Mouse (Mus musculus) hematopoietic stem cell, adult 5-6 weeks (primary cell): ENCODE results near the gene Olfr948. TPM values are rescaled to one million over a fixed set of nuclear protein-coding genes. Genes with fewer than 3 reads are reported as not detected.

Experiments used
- ATAC-seq, 2 experiments: fragments of 125-278 bp in 1 of 2; replicated peaks in 1 of 2; 2 replicates each; pipeline ENCODE4 v1.8.0; 2016 to 2017; ENCODE audit warnings: inconsistent platforms in 2 of 2, mild to moderate bottlenecking in 2 of 2, moderate number of reproducible peaks in 2 of 2, low read depth in 1 of 2, moderate TSS enrichment in 1 of 2; ENCODE audit not compliant: low FRiP score in 2 of 2, poor library complexity in 2 of 2, severe bottlenecking in 2 of 2, insufficient read depth in 1 of 2, low TSS enrichment in 1 of 2
- total RNA-seq: library from RNA; stranded (forward); fragments of 172-1452, 232-1000 nt; gene quantifications from 2 replicates; pipeline ENCODE4 v1.2.3, GENCODE M21; 2017

The Olfr948 gene
- total RNA-seq, result not detected in 2 replicates

DNA sequence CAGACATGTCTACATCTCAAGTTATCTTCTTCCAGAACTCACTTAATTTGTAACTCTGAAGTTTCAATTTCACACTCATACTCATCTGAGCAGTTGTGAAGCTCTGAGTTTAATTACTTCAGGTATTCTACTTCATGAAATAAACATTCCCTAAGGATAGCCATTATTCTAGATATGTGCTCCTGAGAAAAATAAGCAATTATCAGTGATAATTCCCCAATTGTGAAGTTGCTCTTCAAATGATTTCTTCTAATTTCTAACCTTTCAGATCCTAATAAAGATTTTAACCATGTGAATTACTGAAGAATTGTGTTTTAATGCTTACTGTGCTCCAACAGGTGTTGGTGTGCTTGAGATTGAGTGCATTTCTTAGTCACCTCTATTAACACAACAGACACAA is at the start of gene Olfr948:
TSS of gene Olfr948 (minus strand) at position 101 of the 400 bp plus-strand sequence.
- no peak for ATAC-seq

DNA sequence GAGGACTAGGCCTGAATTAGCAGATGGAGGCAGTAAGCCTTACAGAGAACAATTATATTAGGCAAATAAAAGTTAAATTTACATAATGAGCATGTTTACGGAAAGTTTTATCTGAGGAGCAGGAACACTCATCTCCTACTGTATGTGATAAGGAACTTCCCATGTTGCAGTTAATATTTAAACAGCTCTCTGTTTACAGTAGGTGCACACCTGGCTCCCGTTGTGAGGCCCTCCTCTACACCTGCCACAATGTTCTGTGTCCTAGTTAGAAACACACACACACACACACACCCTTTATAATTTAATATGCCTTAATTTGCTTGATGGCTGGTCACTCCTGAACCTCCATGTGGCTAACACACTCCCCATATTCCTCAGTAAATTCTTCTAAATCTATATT is 38.7 kb downstream of the Olfr948 start:
- ATAC-seq, result no peak

DNA sequence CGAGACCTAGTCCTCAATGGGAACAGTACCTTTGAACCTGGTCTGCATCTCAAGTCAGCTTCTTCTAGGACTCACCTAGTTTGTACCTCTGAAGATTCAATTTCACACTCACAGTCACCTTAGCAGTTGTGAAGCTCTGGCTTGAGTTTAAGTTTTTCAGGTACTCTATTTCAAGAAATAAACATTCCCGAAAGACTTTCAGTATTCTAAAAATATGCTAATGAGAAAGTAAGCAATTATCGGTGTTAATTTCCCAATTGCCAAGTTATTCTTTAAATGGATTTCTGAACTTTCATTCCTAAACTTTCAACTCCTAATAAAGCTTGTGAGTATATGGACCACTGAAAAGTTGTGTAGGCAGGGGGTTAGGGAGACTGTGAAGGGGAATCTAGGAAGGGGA is 49.1 kb downstream of the Olfr948 start, which contains the start of gene Olfr945:
TSS of gene Olfr945 (minus strand) at position 101 of the 400 bp plus-strand sequence.
- ATAC-seq, result no peak

Other genes starting within 250 kb of the Olfr948 start
- not detected in 2 replicates for gene Olfr938, start 247.2 kb downstream of the Olfr948 start, total RNA-seq
- not detected in 2 replicates for gene Olfr27, start 197.9 kb downstream of the Olfr948 start, total RNA-seq
- gene Olfr943, start 159.7 kb downstream of the Olfr948 start, total RNA-seq, result not detected in 2 replicates
- gene Olfr944, start 124.1 kb downstream of the Olfr948 start, total RNA-seq, result not detected in 2 replicates
- not detected in 2 replicates for gene Olfr1537, start 76.1 kb downstream of the Olfr948 start, total RNA-seq
- not detected in 2 replicates for gene Olfr945, start 49.2 kb downstream of the Olfr948 start, total RNA-seq
- gene Olfr951, start 61.4 kb upstream of the Olfr948 start, total RNA-seq, result not detected in 2 replicates
- not detected in 2 replicates for gene Olfr952, start 101.1 kb upstream of the Olfr948 start, total RNA-seq
- gene Olfr954, start 130.7 kb upstream of the Olfr948 start, total RNA-seq, result not detected in 2 replicates
- not detected in 2 replicates for gene Olfr955, start 145.9 kb upstream of the Olfr948 start, total RNA-seq
- gene Olfr44, start 167.9 kb upstream of the Olfr948 start, total RNA-seq, result not detected in 2 replicates
- gene Olfr957, start 189.8 kb upstream of the Olfr948 start, total RNA-seq, result not detected in 2 replicates
- not detected in 2 replicates for gene Olfr958, start 228.0 kb upstream of the Olfr948 start, total RNA-seq
- not detected in 2 replicates for gene Olfr959, start 249.5 kb upstream of the Olfr948 start, total RNA-seq